Mouse (Mus musculus): ENCODE results near the gene Fhit.
"Not testable (repeated sequence)": the region's sequence is repeated elsewhere in the genome, so short reads cannot be mapped to it uniquely, and the experiment has no call there.

Fhit gene

DNA sequence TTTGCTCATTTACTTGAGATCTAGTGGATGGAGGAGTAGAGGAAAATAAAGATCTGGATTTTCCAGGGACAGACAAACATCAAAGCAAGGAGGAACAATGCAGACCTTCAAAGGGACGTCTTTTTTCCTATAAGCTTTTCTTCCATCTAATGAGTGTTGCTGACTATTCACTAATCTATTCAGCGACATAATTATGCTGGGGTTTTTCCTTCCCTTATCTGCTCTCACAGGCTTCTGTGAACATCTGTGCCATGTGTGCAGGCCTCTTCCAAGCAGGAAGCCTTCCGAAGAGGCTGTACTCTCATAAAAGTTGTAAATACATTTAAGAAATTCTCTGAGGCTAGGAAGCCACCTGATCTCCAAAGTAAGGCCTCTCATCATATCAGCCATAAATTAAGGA is 228.2 kb downstream of the Fhit start:
- no peak for DNase-seq (ENCODE audit: low read depth, low spot score)

DNA sequence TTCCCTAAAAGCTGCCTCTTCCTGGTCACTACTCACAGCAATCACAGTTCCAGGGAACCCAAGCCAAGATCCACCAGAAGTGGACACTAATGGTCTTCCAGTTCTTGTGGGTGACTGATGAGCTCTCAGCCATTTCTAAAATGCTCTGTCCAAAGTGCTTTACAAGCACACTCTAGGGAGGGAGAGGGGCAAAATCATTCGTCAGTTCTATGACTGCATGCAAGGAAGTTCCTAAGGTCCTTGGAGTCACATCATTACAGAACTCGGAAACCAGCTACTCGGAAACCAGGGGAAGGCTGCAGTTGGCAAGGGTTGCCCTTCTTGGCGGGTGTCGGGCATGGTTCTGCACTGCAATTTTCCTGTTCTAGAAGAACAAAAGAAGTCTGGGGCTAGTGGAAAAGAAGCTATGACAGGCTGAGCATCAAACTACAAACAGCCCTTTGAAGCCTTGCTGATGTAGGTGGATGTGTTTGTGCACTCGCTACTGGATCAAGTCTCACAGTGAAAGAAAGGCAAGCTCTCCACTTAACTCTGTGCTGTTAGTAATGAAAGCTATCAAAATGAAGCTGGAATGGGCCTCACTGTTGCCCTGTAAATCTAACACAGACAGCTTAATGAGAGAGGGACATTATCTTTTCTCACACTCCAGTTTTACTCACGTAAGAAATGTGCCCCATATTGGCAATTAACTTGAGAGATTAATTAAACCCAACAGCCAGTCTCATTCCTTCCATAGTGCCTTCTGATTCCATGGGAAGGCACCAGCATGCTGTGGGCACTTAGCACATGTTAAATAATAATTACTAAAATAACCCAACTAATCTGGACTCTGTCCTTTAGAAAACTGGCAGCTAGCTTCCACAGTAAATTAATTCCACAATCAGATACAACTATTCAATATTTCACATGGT is 243.7 kb downstream of the Fhit start:
- DNase-seq (ENCODE audit: low read depth, low spot score): no peak

DNA sequence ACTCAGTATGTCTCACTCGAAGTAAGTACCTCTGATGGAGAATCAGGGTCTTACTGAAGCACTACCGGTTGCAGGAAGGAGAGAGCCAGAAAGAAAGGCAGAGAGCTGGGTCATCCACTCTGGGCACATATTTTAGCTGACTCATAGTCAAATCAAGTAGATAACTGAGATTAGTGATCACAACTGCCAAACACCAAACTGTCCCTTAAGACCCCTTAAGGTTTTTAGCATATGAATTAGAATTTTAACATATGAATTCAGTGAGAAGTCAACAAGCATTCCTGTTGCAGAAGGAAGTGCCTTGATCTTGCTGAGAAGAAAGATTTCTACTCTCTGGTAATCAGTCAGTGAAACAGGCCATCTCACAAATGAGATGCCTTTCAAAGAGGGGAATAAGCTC is 253.8 kb downstream of the Fhit start:
- no peak for DNase-seq (ENCODE audit: low read depth, low spot score)

DNA sequence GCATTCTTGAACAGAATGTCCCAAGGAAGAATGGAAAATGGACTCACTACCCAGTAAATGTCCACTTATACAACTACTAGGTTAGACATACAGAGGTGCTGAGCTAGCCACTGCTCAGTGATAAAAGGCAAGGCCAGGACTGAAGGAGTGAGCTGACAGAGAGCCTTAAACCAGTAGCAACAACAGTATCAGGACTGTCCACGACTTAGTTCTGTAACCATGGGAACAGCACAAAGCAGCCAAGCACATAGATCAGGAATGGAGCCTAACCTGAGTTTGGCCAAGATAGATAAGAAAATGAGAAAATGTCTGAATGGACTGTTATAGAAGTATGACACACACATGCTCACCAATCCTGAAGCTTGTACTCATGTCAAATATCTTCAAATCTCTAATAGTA is 279.1 kb downstream of the Fhit start:
- DNase-seq (ENCODE audit: low read depth, low spot score): no peak

DNA sequence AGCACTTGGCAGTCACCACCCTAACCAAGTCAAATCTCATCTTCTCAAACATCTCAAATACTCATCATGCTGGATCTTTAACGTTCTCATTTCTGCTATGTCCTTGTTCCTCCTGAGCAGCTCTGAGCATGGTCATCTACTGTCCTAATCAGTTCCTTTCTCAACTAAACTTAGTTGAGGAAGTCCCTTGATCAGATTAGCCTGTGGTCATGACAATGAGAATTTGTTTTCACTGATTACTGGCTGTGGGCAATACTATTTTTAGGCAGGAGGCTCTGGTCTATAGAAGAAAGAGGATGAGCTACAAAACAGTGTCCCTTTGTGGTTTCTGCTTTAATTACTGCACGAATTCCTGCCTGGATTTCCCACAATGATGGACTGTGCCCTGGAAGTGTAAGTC is 281.1 kb downstream of the Fhit start:
- no peak for DNase-seq (ENCODE audit: low read depth, low spot score)

DNA sequence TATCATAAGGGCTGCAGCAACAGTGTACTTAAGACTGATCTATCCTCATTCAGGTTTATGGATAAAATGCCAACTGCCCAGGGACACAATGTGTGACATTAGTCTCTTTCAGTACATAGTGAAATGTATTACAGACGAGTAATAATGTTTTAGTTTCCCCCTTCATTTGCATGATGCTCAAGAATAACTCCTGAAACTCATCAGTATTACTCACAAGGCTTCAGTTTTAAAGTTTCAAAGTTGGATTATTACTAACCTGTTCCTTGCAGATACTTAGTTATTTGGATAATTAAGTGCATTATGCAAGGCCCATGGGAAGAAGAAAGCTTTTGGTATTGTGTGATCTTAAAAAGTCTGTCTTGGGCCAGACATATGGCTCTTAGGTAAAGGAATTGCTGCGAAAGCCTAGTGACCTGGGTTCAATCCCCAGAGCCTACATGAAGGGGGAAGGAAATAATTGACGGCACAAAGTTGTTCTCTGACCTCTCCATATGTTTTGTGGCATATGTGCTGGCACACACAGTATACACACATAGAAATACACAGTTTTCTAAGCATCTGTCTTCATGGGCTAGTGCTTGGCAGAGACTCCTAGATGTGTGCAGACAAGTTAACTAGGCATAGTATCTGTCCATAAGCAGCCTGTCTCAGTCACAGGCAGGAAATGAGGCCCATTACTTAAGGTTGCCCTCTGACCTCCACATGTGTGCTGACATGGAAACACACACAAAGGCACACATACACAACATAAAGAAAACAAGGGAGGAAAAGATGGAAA is 287.1 kb downstream of the Fhit start:
- DNase-seq (ENCODE audit: low read depth, low spot score): no peak

DNA sequence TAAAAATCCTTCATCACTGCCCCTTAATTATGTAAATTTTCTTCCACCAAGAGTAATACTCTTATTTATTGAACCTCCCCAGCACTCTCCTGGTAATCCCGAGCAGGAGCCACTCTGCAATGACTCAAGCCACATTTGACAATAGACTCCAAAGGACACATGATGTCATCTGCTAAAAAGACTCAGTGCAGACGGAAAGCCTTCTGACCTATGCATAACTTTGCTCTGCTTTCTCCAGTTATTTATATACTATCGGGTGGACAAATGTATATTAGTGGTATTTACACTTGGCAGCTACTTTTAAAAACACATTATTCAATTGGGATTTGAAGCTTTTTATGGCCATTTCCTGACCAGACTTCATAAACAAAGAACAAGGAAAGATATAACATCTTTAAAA is 304.2 kb downstream of the Fhit start:
- no peak for DNase-seq (ENCODE audit: low read depth, low spot score)

DNA sequence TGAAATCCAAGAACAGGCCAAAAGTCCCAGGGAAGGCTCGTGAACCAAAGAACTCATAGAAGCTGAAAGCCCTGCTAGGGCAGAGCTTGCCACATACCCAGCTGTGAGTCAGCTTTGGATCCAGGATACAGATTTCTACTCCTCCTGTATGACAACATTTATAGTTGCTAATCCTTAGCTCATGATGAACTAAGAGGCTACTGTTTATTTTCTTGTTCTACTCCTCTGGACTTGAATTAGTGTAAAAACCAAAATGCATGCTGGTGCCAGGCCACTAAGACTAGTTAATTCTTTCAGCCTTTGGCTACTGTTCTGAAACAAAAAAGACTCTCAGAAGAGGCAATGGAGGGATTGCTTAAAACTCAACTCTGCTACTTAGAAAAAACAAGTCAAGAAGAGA is 309.9 kb downstream of the Fhit start:
- DNase-seq (ENCODE audit: low read depth, low spot score): no peak

DNA sequence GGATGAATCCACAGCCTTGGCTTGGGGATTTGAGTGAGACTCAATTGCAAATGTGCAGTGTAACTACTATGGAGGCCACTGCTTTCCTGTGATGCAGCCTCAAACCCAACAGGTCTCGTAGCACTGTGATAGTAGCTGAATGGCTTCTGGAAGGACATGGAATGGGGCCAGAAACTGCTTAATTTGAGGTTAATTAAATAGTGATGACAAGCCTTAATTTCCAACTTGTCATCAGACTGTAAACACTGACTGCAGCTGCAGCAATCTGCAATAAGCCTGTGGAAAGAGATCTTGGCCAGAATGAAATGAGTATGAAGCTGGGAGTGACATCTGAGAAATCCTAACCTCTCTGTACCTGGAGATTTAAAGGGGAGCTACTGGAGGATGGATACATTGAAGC is 325.8 kb downstream of the Fhit start:
- no peak for DNase-seq (ENCODE audit: low read depth, low spot score)

DNA sequence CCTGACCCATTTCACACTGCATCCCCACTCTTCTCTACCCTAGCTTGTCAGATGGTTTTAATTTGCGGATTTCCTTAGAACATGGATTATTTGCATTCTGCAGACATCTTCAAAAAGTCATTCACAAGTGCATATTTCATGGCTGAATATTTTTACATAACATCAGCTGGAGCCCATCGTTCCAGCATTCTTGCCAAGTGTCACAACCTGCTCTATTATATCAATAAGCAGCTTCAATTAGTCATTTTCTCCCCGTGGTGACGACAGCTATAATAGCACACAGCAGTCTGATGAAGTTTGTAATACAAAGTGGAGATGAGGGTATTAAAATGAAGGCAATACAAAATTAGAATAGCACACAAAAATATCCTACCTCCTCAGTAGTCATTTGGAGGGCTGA is 337.0 kb downstream of the Fhit start:
- DNase-seq (ENCODE audit: low read depth, low spot score): no peak

DNA sequence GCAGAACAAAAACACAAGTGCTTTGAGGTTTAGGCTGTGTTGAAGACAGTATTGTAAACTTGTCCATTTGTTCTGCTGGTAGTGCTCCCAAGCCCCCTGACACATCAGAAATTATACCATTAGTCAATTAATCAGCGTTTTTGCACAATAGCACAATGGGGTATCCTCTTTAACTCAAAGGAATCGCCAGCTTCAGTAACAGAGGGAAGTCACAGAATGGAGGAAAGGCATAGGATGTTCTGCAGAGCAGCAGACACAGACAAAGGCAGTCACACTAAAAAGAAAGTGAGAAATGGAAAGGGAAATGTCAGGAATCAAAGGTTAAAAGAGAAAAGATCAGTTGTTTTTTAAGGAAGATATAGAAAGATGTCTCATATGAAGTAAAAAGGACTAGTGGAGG is 348.3 kb downstream of the Fhit start:
- DNase-seq (ENCODE audit: low read depth, low spot score): no peak

DNA sequence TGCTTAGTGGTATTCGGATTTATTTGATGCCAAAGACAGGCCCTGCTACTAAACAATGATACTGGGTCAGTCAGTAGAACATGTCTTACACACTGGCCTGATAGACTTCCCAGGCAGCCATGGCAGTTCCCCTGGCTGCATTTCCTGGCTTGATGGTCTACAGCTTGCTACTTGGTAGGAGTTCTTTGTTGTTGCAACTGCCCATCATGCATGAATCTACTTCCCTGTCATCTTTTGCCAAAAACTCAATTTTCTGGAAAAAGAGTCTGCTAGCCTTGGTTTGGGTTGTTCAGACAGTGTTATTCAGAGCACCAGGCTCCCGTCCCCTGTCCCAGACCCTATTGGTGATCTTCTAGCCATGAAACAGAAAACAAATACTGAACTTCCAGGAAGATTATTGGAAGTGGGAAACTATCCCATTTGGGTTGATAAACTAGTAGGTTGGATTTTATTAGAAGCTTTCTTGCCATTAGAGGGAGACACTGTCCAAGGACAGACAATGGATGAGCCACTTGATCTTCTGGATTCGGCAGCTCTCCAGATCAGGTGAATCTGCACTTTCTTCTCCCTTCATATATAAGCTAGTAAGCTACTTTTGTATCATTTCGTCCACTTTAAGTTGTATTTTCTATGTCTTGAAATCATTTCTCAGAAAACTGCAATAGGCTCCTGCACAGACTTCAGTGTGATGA is 363.2 kb downstream of the Fhit start:
- no peak for DNase-seq (ENCODE audit: low read depth, low spot score)

DNA sequence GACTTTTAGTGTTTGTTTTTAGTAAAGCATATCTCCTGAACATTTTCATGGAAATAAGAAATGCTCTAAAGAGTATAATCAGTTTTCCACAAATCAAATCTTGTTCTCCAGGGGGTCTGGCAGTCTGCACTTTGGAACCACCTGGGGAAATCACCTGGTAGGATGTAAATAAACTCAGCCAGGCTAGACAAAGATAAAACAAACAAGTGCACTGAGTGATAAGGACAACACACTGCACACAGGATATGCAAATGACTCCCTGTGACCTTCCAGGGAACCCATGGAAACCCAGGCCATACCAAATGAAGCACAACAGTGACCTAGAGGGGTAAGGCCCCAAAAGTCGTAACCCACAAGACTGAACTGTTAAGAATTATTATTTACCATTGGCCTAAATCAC is 364.2 kb downstream of the Fhit start:
- DNase-seq (ENCODE audit: low read depth, low spot score): no peak

DNA sequence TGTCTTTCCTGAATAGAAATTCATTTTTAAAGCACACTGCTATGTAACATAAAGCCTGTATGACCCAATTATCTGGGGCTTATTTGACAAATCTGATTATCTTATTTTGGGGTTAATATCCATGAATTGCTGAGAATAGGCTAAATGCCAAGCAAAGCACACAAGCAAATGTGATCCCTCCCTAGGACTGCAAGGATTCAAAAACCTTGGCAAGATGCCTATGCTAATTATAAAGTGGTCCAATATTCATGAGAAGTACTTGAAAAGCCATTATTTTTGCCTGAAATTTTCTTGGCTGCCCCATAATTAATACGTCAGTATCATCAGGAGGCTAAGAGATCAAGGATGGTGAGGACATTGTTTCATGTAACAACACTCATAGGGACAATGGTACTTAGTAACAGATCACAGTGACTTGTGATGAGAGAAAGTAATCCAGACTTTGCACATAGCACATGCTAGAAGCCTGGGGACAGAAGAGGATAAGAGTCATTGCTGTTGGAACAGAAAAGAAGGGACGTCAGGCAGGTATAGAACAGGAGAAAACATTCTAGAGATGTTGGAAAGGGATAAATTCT is 366.2 kb downstream of the Fhit start:
- DNase-seq (ENCODE audit: low read depth, low spot score): no peak

DNA sequence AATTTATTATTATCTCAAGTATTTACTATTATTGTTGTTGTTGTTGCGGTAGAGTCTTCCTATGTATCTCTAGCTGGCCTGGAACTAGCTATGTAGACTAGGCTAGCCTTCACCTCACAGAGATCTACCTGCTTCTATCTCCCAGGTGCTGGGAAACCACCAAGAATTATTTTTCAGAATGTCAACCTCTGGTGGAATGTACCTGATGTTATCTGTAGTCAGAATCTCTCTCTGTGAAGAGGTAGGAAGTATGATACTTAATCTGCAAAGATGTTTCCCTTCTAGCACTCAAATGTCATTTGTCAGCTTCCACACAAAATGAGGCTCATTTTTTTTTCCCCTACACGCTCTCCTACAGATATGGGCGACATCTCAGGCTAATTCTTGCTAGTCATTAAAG is 377.9 kb downstream of the Fhit start:
- no peak for DNase-seq (ENCODE audit: low read depth, low spot score)

DNA sequence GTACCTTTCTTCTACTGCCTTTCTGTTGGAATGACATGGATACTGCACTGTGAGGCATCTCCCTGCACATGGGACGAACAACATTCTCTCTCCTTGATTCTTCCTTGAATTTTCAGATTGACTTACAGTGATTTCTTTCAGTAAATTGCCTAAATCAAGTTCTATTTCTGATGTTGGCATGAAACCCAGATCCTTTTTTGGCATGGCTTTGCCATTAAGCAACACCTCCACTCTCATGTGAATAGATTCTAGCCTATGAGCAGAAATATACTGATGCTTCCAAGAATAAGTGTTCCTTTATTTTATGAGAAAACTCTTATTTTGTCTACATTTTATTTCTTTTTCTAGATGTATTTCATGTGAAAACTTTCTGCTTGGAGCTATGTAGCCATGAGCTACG is 383.1 kb downstream of the Fhit start:
- no peak for DNase-seq (ENCODE audit: low read depth, low spot score)

DNA sequence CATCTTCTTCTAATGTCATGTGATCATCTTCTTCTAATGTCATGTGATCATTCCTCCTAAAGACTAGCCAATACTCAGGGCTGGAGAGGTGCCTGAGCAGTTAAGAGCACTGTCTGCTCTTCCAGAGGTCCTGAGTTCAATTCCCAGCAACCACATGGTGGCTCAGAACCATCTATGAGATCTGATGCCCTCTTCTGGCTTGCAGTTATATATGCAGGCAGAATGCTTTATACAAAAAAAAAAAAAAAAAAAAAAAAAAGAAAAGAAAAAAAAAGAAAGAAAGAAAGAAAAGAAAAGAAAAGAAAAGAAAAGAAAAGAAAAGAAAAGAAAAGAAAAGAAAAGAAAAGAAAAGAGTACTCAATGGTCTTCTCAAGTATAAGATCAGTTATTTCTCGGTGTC is 407.0 kb downstream of the Fhit start:
- DNase-seq (ENCODE audit: low read depth, low spot score): not testable (repeated sequence)

DNA sequence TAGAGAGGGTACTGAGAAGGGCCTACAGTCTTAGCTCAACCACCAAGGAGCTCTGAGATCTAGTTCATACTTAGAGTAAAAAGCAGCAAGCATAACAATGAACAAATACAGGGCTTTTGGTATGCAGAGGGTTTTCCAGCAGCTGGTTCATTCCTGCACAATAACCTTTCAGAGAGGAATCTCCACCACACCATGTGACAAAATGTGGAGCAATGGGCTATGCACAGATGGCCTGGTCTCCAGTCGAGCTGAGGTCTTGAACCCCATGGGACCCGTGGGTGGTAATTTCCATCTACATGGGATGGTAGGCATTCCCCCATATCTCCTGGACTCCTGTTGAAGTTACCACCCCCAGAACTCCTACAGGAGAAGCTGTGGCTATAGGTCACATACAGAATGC is 423.8 kb downstream of the Fhit start:
- no peak for DNase-seq (ENCODE audit: low read depth, low spot score)

DNA sequence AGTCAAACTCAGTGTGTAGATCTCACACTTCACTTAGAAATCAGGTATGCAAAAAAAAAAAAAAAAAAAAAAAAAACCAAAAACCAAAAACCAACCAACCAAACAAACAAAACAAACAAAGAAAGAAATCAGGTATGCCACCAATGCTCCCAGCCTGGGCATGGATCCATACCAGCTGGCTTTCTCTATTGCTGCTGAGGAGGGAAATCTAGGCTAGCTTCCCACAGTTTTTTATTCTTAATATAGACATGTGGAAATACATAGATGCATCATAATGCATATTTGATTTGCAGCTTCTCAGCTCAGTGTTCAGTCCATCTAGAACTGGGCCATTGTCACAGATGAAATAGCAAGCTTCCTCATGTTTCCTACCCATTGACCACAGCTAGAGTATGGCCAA is 439.3 kb downstream of the Fhit start:
- no peak for DNase-seq (ENCODE audit: low read depth, low spot score)

DNA sequence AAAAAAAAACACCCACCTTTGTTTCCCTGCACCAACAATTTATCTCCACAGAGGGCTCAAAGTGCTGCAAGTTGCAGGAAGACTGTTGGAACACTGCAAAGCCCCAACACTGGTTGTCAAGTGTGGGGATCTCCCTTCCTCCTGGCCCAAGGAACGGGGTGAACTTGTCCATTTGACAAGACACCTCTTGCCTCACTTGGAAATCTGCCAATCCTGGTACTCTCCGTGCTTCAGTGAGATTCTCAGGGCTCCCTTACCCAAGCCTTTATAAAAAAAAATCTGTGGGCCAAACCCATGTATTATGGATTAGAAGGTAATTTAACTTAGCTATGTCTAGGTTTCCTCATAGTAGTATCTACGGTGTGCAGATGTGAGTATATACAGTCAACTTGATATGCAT is 448.9 kb downstream of the Fhit start:
- DNase-seq (ENCODE audit: low read depth, low spot score): no peak

DNA sequence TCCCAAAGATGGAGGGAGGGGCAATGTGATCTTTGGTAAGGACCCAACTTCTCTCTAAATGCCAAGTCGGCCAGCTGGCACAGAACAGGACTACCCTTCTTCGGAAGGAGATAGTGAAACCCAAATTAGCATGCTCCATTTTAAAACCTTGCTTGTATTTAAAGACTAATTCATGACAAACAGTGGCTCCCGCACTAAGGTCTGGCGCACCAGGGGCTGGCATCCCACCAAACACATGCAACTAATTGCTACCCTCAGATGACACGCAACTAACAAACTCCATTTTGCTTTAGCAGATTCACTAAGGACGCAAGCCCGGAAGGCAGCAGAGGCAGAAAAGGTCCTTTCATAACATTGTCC is 449.3 kb downstream of the Fhit start:
- no peak for DNase-seq (ENCODE audit: low read depth, low spot score)

DNA sequence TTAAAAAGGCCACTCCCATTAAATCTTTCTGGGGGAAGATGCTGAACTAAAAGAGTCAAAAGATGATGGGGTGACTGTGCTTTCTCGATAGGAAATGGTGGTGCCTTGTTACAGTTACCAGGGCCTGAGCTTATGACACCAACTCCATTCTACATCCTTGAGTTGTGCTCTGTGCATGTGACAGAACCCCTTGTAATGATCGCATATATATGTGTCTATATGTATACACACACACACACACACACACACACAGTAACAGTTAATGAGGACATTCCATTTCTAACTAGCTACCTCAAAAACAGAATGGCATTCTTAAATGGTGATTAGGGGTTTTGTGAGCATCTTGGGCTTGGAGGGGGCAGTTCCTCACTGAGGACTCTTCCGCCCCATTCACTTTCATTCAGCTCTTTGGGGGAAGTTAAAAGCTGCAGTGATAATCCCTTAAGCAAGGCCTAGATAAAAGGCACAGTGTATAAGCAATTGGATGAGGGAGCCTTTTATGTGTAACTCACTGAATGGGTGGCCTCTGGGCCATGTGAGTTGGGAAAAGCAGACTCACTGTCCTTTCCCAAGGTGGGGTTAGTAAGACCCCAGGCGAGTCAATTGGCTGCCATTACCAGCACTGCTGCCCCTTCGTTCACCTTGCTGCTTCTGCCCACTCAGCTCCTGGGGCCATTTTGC is 449.9 kb downstream of the Fhit start:
- no peak for DNase-seq (ENCODE audit: low read depth, low spot score)
